Mouse (Mus musculus) large intestine, adult 2 months (tissue): ENCODE results near the gene Ankrd13a. TPM values are rescaled to one million over a fixed set of nuclear protein-coding genes. Genes with fewer than 3 reads are reported as not detected.
A peak's percentile ranks its signal among the peaks of the same experiment; 100 is the strongest.

Experiments used
- DNase-seq: peaks from one replicate; pipeline ENCODE4 v3.0.0-alpha.2; 2012; ENCODE audit warnings: low read depth, low spot score
- WGBS: fragments of 180-500 bp; shearing (Covaris S2); methylation state at CpG from one replicate; pipeline ENCODE4 v1.1.7; 2018; 5-methylcytosine and 5-hydroxymethylcytosine counted together
- polyA plus RNA-seq: library from polyadenylated mRNA; depleted of rRNA; stranded (reverse); fragments of >200 nt; gene quantifications from 2 replicates; pipeline ENCODE4 v1.2.3, GENCODE M21; 2012; rRNA removed

The Ankrd13a gene
- polyA plus RNA-seq = 98.4 and 131 TPM in 2 replicates

- WGBS = under 1% methylated on average over 71 of the region's 73 CpGs
- peak; percentile 78 for DNase-seq
Measured at GRCm38 (mm10) chr5:114774403-114775051, at the start of gene Ankrd13a. TSS of gene Ankrd13a (plus strand) at chr5:114774677.

GRCm38 (mm10) chr5:114728160-114728559 is 46.3 kb upstream of the Ankrd13a start:
- 87% methylated on average over 10 of the region's 10 CpGs for WGBS
- no peak for DNase-seq

GRCm38 (mm10) chr5:114730129-114730528 is 44.3 kb upstream of the Ankrd13a start:
- no peak for DNase-seq
- 79% methylated on average over 10 of the region's 10 CpGs for WGBS

- 74% methylated on average over 6 of the region's 6 CpGs for WGBS
- DNase-seq = no peak
Measured at GRCm38 (mm10) chr5:114731498-114731897, 43.0 kb upstream of the Ankrd13a start.

GRCm38 (mm10) chr5:114731969-114732368 is 42.5 kb upstream of the Ankrd13a start:
- WGBS = 92% methylated on average over 15 of the region's 15 CpGs
- DNase-seq = no peak

GRCm38 (mm10) chr5:114733606-114734005 is 40.9 kb upstream of the Ankrd13a start:
- no peak for DNase-seq
- 92% methylated on average over 15 of the region's 15 CpGs for WGBS

GRCm38 (mm10) chr5:114737090-114737887 is 37.2 kb upstream of the Ankrd13a start:
- 82% methylated on average over 21 of the region's 21 CpGs for WGBS
- DNase-seq = no peak

GRCm38 (mm10) chr5:114738707-114739241 is 35.7 kb upstream of the Ankrd13a start:
- DNase-seq = no peak
- WGBS = 78% methylated on average over 12 of the region's 12 CpGs

GRCm38 (mm10) chr5:114740595-114740994 is 33.9 kb upstream of the Ankrd13a start:
- 59% methylated on average over 4 of the region's 4 CpGs for WGBS
- no peak for DNase-seq

- no peak for DNase-seq
- WGBS = 94% methylated on average over 10 of the region's 10 CpGs
Measured at GRCm38 (mm10) chr5:114742572-114742971, 31.9 kb upstream of the Ankrd13a start.

- WGBS = 93% methylated on average over 13 of the region's 13 CpGs
Measured at GRCm38 (mm10) chr5:114742998-114743696, 31.3 kb upstream of the Ankrd13a start.

GRCm38 (mm10) chr5:114743697-114744090 is 30.8 kb upstream of the Ankrd13a start:
- WGBS = 77% methylated on average over 8 of the region's 8 CpGs
- DNase-seq = no peak

More at GRCm38 (mm10) chr5:114742998-114743696, 31.3 kb upstream of the Ankrd13a start:
- no peak for DNase-seq

- WGBS = 73% methylated on average over 5 of the region's 5 CpGs
- no peak for DNase-seq
Measured at GRCm38 (mm10) chr5:114745581-114745980, 28.9 kb upstream of the Ankrd13a start.

GRCm38 (mm10) chr5:114746886-114747285 is 27.6 kb upstream of the Ankrd13a start:
- DNase-seq = no peak
- 85% methylated on average over 4 of the region's 4 CpGs for WGBS

GRCm38 (mm10) chr5:114747521-114747920 is 27.0 kb upstream of the Ankrd13a start:
- DNase-seq = no peak
- 87% methylated on average over 5 of the region's 5 CpGs for WGBS

- 90% methylated on average over 10 of the region's 10 CpGs for WGBS
- no peak for DNase-seq
Measured at GRCm38 (mm10) chr5:114750325-114750724, 24.2 kb upstream of the Ankrd13a start.

- DNase-seq = no peak
- 86% methylated on average over 10 of the region's 10 CpGs for WGBS
Measured at GRCm38 (mm10) chr5:114752397-114752796, 22.1 kb upstream of the Ankrd13a start.

- 93% methylated on average over 12 of the region's 12 CpGs for WGBS
- no peak for DNase-seq
Measured at GRCm38 (mm10) chr5:114753384-114753783, 21.1 kb upstream of the Ankrd13a start.

- DNase-seq = no peak
- 90% methylated on average over 5 of the region's 5 CpGs for WGBS
Measured at GRCm38 (mm10) chr5:114759536-114760090, 14.9 kb upstream of the Ankrd13a start.

GRCm38 (mm10) chr5:114761980-114762379 is 12.5 kb upstream of the Ankrd13a start:
- WGBS = 79% methylated on average over 8 of the region's 8 CpGs
- DNase-seq = no peak
